Mouse (Mus musculus) ES-E14 (cell line): ENCODE results near the gene Ift27. TPM values are rescaled to one million over a fixed set of nuclear protein-coding genes. Genes with fewer than 3 reads are reported as not detected.
A peak's percentile ranks its signal among the peaks of the same experiment; 100 is the strongest.

Source experiments
- DNase-seq: peaks from one replicate; pipeline ENCODE4 v3.0.0-alpha.2; 2013; ENCODE audit warnings: low read depth, low spot score
- H3K27ac ChIP-seq: 2 replicates; pipeline ENCODE4 v1.5.1; 2012; ENCODE audit warnings: low read depth, mild to moderate bottlenecking, low read length, moderate library complexity, mixed read lengths; ENCODE audit not compliant: poor library complexity, insufficient read depth, severe bottlenecking
- H3K36me3 ChIP-seq: 2 replicates; pipeline ENCODE4 v1.6.1; 2012; ENCODE audit warnings: mild to moderate bottlenecking, low read length, moderate library complexity, mixed read lengths; ENCODE audit not compliant: control insufficient read depth, poor library complexity, insufficient read depth, severe bottlenecking
- H3K4me1 ChIP-seq, 2 experiments: fragments of 150-350 bp in 1 of 2; sonication (generic) in 1 of 2; 2 replicates each; pipeline ENCODE4 v1.6.1; 2012; ENCODE audit warnings: low read length in 2 of 2, mild to moderate bottlenecking in 1 of 2, mixed read lengths in 1 of 2; ENCODE audit not compliant: control insufficient read depth in 2 of 2, insufficient read depth in 2 of 2, poor library complexity in 1 of 2
- H3K4me3 ChIP-seq, 2 experiments: fragments of 150-350 bp in 1 of 2; sonication (generic) in 1 of 2; 2 replicates each; pipeline ENCODE4 v1.5.1; 2012; ENCODE audit warnings: low read length in 2 of 2, low read depth in 1 of 2, mild to moderate bottlenecking in 1 of 2, mixed read lengths in 1 of 2; ENCODE audit not compliant: insufficient read depth in 1 of 2, poor library complexity in 1 of 2, severe bottlenecking in 1 of 2
- H3K9ac ChIP-seq: 2 replicates; pipeline ENCODE4 v1.6.1; 2012; ENCODE audit warnings: low read depth, mild to moderate bottlenecking, low read length, mixed read lengths; ENCODE audit not compliant: poor library complexity, insufficient read depth, severe bottlenecking
- H3K9me3 ChIP-seq: fragments of 150-350 bp; sonication (generic); 2 replicates; pipeline ENCODE4 v1.6.1; 2012; ENCODE audit warnings: low read depth, mild to moderate bottlenecking, low read length; ENCODE audit not compliant: control insufficient read depth, insufficient read depth
- CHD2 ChIP-seq: IDR thresholded peaks from 2 replicates; pipeline ENCODE4 v1.6.1; 2014; ENCODE audit warnings: mild to moderate bottlenecking, low read depth, low read length, inconsistent platforms
- HCFC1 ChIP-seq: IDR thresholded peaks from 2 replicates; pipeline ENCODE4 v1.6.1; 2012; ENCODE audit warnings: low read length, inconsistent platforms, borderline replicate concordance; ENCODE audit not compliant: insufficient read depth
- MAFK ChIP-seq: IDR thresholded peaks from 2 replicates; pipeline ENCODE4 v1.6.1; 2014; ENCODE audit warnings: mild to moderate bottlenecking, low read depth, low read length, inconsistent platforms; ENCODE audit not compliant: insufficient read depth
- ZC3H11A ChIP-seq: IDR thresholded peaks from 2 replicates; pipeline ENCODE4 v1.6.1; 2012; ENCODE audit warnings: low read depth, mild to moderate bottlenecking, inconsistent platforms, low read length, borderline replicate concordance
- ZNF384 ChIP-seq: IDR thresholded peaks from 2 replicates; pipeline ENCODE4 v1.6.1; 2012; ENCODE audit warnings: low read depth, low read length, inconsistent platforms
- in situ Hi-C, 2 experiments: fragments of 600-800 bp; cut with MboI; formaldehyde crosslinking; loops; one replicate each; pipeline ENCODE4 v1.15.1; 2025; ENCODE audit warnings: low sequenced_read_pairs in 2 of 2, inconsistent platforms in 1 of 2; ENCODE audit not compliant: unreplicated experiment in 2 of 2
- total RNA-seq: library from RNA; depleted of rRNA; stranded (reverse); fragments of 300-350 nt; gene quantifications from 2 replicates; pipeline ENCODE4 v1.2.3, GENCODE M21; 2012; rRNA removed

Gene Ift27
- 12.6 and 12.8 TPM in 2 replicates for total RNA-seq

DNA sequence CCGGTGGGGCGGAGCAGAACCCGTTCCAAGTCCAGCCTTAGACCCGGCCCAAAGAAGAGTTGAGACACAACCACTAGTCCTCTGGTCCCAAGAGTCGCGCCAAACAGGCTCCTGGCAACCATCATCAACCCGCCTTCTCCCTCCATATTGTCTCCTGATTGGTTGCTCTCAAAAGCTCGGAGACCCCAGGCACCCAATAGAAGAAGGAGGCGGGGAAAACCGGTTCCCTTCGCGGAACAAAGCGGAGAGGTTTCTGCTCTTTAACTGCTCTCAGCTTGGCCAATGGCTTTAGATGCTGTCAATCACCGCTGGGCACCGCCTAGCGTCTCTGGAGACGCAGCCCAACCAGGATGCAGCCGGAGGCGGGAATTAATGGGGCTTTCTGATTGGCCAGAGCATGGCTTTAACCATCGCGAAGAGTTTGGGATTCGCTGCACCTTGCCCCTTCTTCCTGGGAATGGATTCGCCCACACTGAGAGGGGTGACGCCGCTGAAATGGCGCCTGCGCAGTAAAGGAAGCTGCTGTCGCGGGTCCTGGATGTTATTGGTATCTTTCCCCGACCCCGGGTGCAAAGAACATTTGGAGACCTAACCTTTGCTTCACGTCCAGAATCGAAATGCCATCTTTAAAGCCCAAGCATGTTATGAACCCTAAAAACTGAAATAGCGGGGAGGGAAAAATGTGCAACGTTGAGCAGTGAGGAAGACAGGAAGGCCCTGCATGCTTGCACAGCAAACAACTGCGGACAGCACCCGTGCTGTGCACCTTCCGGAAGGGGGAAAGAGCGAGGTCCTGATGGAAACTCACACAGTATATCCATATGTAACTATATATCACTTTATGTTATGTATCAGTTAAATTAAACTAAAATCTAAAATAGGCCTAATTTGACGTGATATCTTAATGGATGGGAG, at the start of gene Ift27:
Ift27 (minus strand) TSS at position 136 of the 915 bp plus-strand sequence.
- peaks cover 0 to 7% of the 10 kb centered on the region in 2 experiments; a peak in 1 of 4 replicates for H3K4me1 ChIP-seq
- peak within 1 kb of the TSS; percentile 78 for H3K9ac ChIP-seq
- in situ Hi-C loops = no loop called here
- H3K36me3 ChIP-seq = no peaks in the 10 kb centered on the region; the same call in 1 of the 2 replicates
- 0 out of 2 replicates have a peak, but pooled peaks have one; percentile 16 for TF ChIP-seq MAFK
- TF ChIP-seq CHD2 = peak; percentile 81
- no peak for TF ChIP-seq ZC3H11A
- H3K4me3 ChIP-seq = peak within 1 kb of the TSS; percentile 79 to 81
- DNase-seq = peak; percentile 99
- H3K27ac ChIP-seq = no peak within 1 kb of the TSS
- H3K9me3 ChIP-seq = no peaks in the 10 kb centered on the region

DNA sequence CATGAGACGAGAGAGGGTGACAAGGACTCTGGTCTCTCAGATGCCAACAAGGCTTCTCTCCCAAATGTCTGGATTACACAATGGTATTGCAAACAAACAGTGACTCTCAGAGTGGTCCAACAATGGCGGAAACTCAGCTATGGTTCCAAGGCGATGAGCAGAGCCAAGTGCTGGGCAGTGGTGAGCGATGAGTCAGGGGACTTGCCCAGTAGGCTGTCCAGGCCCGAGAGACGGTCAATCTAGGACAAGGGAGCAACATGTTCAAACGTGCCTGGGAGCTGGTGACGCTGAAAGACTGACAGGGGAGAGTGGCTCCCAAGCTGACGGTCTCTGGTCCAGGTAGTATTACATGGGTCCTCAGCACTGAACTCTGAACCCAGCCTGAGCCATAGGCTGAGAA, 41.4 kb upstream of the Ift27 start:
- no peaks in the 10 kb centered on the region for H3K4me1 ChIP-seq
- H3K27ac ChIP-seq = no peak overlapping the region
- no peak for DNase-seq
- no peak overlapping the region for H3K9ac ChIP-seq
- H3K36me3 ChIP-seq = no peaks in the 10 kb centered on the region
- H3K4me3 ChIP-seq = no peak overlapping the region
- in situ Hi-C loops = no loop called here
- TF ChIP-seq ZC3H11A (no peak), ZNF384 (no peak)
- no peaks in the 10 kb centered on the region for H3K9me3 ChIP-seq

DNA sequence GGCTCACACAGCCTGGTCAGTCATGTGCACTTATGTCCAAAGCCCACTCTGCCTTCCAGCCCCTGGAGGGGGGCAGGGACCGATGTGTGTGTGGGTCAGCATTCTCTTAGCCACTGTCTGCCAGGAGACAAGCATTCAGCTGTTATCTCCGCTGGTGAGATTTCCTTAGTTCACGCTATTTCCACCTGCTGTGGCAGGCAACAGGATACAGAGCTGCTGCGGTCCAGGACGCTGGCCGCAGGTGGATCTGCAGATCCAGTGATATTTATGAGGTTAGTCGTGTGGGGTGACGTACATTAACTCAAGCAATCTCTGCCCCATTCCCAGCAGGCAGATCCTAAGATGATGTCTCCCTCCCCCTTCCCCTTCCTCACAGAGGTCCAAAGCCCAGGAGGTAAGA, 37.5 kb upstream of the Ift27 start:
- DNase-seq = no peak
- Histone ChIP-seq H3K9ac (no peak overlapping the region), H3K4me3 (no peak overlapping the region), H3K9me3 (no peaks in the 10 kb centered on the region), H3K27ac (no peak overlapping the region), H3K4me1 (no peaks in the 10 kb centered on the region), H3K36me3 (no peaks in the 10 kb centered on the region)
- in situ Hi-C loops = no loop called here
- TF ChIP-seq ZC3H11A (no peak), CHD2 (no peak), ZNF384 (no peak), HCFC1 (no peak), MAFK (no peak)

DNA sequence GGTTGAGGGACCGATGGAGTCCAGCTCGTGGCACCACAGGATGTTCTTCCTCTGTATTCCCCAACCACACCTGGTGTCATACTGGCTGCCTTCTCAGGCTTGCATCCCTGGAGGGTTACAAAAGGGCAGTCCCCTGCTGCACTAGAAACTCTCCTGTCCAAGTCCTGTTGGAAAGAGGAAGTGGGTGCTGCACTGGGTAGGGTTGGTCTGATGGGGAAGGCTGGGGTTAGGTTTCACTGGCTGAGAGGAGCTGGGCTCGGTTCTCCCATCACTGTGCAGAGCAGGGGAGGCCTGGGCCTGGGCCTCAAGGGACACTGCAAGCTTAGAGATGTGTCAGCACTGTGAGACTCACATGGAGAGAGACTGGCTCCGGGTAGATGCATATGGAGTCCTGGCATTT, 36.3 kb upstream of the Ift27 start:
- TF ChIP-seq CHD2 (no peak), MAFK (no peak), ZNF384 (no peak), ZC3H11A (no peak), HCFC1 (no peak)
- Histone ChIP-seq H3K9ac (no peak overlapping the region), H3K27ac (no peak overlapping the region), H3K4me3 (no peak overlapping the region), H3K4me1 (no peaks in the 10 kb centered on the region), H3K9me3 (no peaks in the 10 kb centered on the region), H3K36me3 (no peaks in the 10 kb centered on the region)
- no peak for DNase-seq
- in situ Hi-C loops = no loop called here

DNA sequence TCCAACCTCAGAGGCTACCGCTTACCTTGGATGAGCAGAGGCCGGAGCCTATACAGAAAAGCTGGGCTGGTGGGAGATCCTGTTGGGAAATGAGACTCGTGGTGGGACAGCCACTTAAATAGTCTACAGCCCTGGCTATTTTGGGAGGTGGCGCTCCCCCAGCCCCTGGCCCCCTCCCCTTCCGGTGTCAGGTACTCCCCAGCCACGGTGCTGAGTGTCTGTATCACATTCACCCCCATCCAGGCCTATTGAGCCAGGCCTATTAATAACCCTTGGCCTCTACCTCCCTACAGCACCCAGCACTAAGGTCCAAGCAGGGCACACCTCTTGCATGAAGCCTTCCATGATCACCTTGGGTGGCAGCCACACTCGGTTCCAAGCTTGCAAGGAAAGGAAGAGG, 32.4 kb upstream of the Ift27 start, which contains the start of gene Pvalb:
Pvalb (minus strand) TSS at position 89 of the 400 bp plus-strand sequence.
- no peak within 1 kb of the TSS for H3K27ac ChIP-seq
- no peak for TF ChIP-seq ZC3H11A
- TF ChIP-seq HCFC1 = no peak
- no peak for TF ChIP-seq MAFK
- TF ChIP-seq ZNF384 = no peak
- no peak for TF ChIP-seq CHD2
- no peaks in the 10 kb centered on the region for H3K4me1 ChIP-seq
- in situ Hi-C loops = no loop called here
- H3K9ac ChIP-seq = no peak within 1 kb of the TSS
- H3K9me3 ChIP-seq = no peaks in the 10 kb centered on the region
- no peak within 1 kb of the TSS for H3K4me3 ChIP-seq
- no peaks in the 10 kb centered on the region for H3K36me3 ChIP-seq
- no peak for DNase-seq
